Mouse (Mus musculus): ENCODE data around the gene Rassf4. TPM values are rescaled to one million over a fixed set of nuclear protein-coding genes. Genes with fewer than 3 reads are reported as not detected.

Rassf4 gene
- total and polyA plus RNA-seq, 3 experiments, result 17.3 to 69.0 (median 32.3) TPM

DNA sequence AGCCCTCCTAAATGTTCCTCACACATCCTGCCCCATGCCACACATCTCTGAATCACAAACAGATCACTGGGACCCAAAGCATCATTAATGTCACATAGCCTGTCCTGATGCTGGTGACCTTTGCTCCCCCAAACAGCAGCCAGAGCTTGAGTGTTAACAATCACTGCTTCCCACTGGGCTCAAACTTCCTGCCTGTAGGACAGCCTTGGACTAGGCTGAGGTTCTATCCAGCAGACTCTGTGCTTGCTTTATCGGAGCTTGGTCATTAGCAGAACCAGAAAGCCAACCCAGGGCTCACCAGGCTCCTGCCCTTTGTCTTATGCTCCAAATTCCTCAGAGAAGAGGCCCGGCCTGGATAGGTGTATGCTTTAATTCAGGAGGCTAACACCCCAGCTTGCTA is 34.9 kb downstream of the Rassf4 start:
- Histone ChIP-seq H3K36me3 (replicated peaks in 1 of 2; ENCODE audit: control insufficient read depth in 1 of 2, insufficient read depth in 1 of 2, low read length in 1 of 2) (peaks cover 91 to 100% of the 10 kb centered on the region in 2 experiments), H3K9me3 (replicated peaks; ENCODE audit: low read length) (no peaks in the 10 kb centered on the region), H3K27ac (ENCODE audit: insufficient read depth, low read depth) (no peak overlapping the region), H3K4me3 (replicated peaks in 1 of 3; ENCODE audit: low read depth in 2 of 3, low read length in 2 of 3, poor library complexity in 1 of 3) (no peak overlapping the region), H3K79me2 (replicated peaks; ENCODE audit: control insufficient read depth, extremely low read depth, insufficient read depth, poor library complexity, severe bottlenecking) (no peaks in the 10 kb centered on the region), H3K4me2 (ENCODE audit: insufficient read depth, low read depth, poor library complexity, severe bottlenecking) (no peak overlapping the region), H3K9ac (ENCODE audit: insufficient read depth, low read depth) (no peak overlapping the region), H3K4me1 (ENCODE audit: control insufficient read depth in 1 of 2, insufficient read depth in 2 of 2) (no peaks in the 10 kb centered on the region), H3K27me3 (replicated peaks) (no peaks in the 10 kb centered on the region)
- DNase-seq (ENCODE audit: extremely low read depth), result no peak
- in situ Hi-C loops (cut with MboI; ENCODE audit: low pct_ligation_motif_present, low pct_unique_long_range_greater_than_20kb, low sequenced_read_pairs) (no loop called here), dilution Hi-C loops (cut with MboI; ENCODE audit: extremely low pct_ligation_motif_present, extremely low pct_unique_long_range_greater_than_20kb, low sequenced_read_pairs) (no loop called here)
- TF ChIP-seq USF1 (IDR thresholded peaks at IDR 0.05; ENCODE audit: low read depth, low read length) (no peak), EP300 (IDR thresholded peaks at IDR 0.05; ENCODE audit: low read length) (no peak), ZNF384 (IDR thresholded peaks at IDR 0.05; ENCODE audit: low read depth, low read length) (no peak), SMC3 (IDR thresholded peaks at IDR 0.05; ENCODE audit: low read depth, low read length) (no peak), SIN3A (IDR thresholded peaks at IDR 0.05; ENCODE audit: low read length) (no peak), GABPA (IDR thresholded peaks at IDR 0.05; ENCODE audit: insufficient replicate concordance, low read depth, low read length) (no peak)

DNA sequence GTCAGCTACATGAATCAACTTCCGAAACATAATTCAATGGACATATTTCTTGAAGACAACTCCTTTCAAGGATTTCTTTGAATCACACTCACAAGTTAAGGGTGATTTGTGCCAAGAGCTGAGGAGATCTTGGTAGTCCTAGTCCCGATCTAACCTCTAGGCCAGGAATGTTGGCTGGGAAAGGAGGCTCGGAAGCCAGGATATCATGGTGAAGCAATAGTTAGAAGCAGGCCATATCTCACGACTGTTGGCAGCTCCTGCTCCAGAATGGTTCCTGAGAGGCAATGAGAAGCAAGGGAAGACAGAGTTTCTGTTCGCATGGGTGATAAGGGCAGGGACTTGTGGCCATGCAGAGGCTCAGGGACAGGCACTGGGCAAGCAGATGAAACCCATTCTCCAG is 36.3 kb downstream of the Rassf4 start:
- H3K36me3 ChIP-seq (replicated peaks in 1 of 2; ENCODE audit: control insufficient read depth in 1 of 2, insufficient read depth in 1 of 2, low read length in 1 of 2), result peaks cover 81 to 100% of the 10 kb centered on the region in 2 experiments
- H3K4me3 ChIP-seq (replicated peaks in 1 of 3; ENCODE audit: low read depth in 2 of 3, low read length in 2 of 3, poor library complexity in 1 of 3), result no peak overlapping the region
- no peak overlapping the region for H3K4me2 ChIP-seq (ENCODE audit: insufficient read depth, low read depth, poor library complexity, severe bottlenecking)
- dilution Hi-C loops (cut with MboI; ENCODE audit: extremely low pct_ligation_motif_present, extremely low pct_unique_long_range_greater_than_20kb, low sequenced_read_pairs) (no loop called here), in situ Hi-C loops (cut with MboI; ENCODE audit: low pct_ligation_motif_present, low pct_unique_long_range_greater_than_20kb, low sequenced_read_pairs) (no loop called here)
- H3K27me3 ChIP-seq (replicated peaks), result no peaks in the 10 kb centered on the region
- H3K4me1 ChIP-seq (ENCODE audit: control insufficient read depth in 1 of 2, insufficient read depth in 2 of 2), result no peaks in the 10 kb centered on the region
- no peak for DNase-seq (ENCODE audit: extremely low read depth)
- H3K27ac ChIP-seq (ENCODE audit: insufficient read depth, low read depth), result no peak overlapping the region
- no peaks in the 10 kb centered on the region for H3K9me3 ChIP-seq (replicated peaks; ENCODE audit: low read length)
- TF ChIP-seq MEF2A (IDR thresholded peaks at IDR 0.05; ENCODE audit: borderline replicate concordance, low read depth, low read length), result no peak
- no peak for TF ChIP-seq SMC3 (IDR thresholded peaks at IDR 0.05; ENCODE audit: low read depth, low read length)
- no peak for TF ChIP-seq MYC (IDR thresholded peaks at IDR 0.05; ENCODE audit: low read depth, low read length)
- no peak for TF ChIP-seq ETS1 (conservative IDR thresholded peaks at IDR 0.05; ENCODE audit: low read depth, low read length)
- TF ChIP-seq RCOR1 (conservative IDR thresholded peaks at IDR 0.05; ENCODE audit: low read depth, low read length), result no peak
- no peak for TF ChIP-seq GABPA (IDR thresholded peaks at IDR 0.05; ENCODE audit: insufficient replicate concordance, low read depth, low read length)
- no peak for TF ChIP-seq TCF12 (IDR thresholded peaks at IDR 0.05; ENCODE audit: low read depth, low read length)
- no peak for TF ChIP-seq CHD2 (IDR thresholded peaks at IDR 0.05; ENCODE audit: low read length)
- TF ChIP-seq ZNF384 (IDR thresholded peaks at IDR 0.05; ENCODE audit: low read depth, low read length), result no peak
- no peak for TF ChIP-seq NRF1 (IDR thresholded peaks at IDR 0.05; ENCODE audit: low read depth, low read length)
- TF ChIP-seq KAT2A (IDR thresholded peaks at IDR 0.05; ENCODE audit: insufficient replicate concordance, low read length), result no peak
- no peak for TF ChIP-seq ZMIZ1 (IDR thresholded peaks at IDR 0.05; ENCODE audit: low read depth, low read length)
- TF ChIP-seq JUND (conservative IDR thresholded peaks at IDR 0.05; ENCODE audit: low read depth, low read length), result no peak
- no peak for TF ChIP-seq POLR2AphosphoS2 (IDR thresholded peaks at IDR 0.05; ENCODE audit: low read depth, low read length)
- no peak for TF ChIP-seq IRF4 (IDR thresholded peaks at IDR 0.05; ENCODE audit: low read depth, low read length)
- no peak for TF ChIP-seq POLR2A (IDR thresholded peaks at IDR 0.05; ENCODE audit: low read depth, low read length)
- TF ChIP-seq MAFK (IDR thresholded peaks at IDR 0.05; ENCODE audit: insufficient replicate concordance, low read length), result no peak
- no peak for TF ChIP-seq PAX5 (IDR thresholded peaks at IDR 0.05; ENCODE audit: low read length)
- no peak for TF ChIP-seq UBTF (IDR thresholded peaks at IDR 0.05; ENCODE audit: low read depth, low read length)
- H3K9ac ChIP-seq (ENCODE audit: insufficient read depth, low read depth), result no peak overlapping the region
- no peaks in the 10 kb centered on the region for H3K79me2 ChIP-seq (replicated peaks; ENCODE audit: control insufficient read depth, extremely low read depth, insufficient read depth, poor library complexity, severe bottlenecking)

Measured in CH12.LX (cell line).